Mouse (Mus musculus) regulatory T cell (primary cell): ENCODE data around the gene Jade2.
"Not testable (repeated sequence)": the region's sequence is repeated elsewhere in the genome, so short reads cannot be mapped to it uniquely, and the experiment has no call there.

ENCODE experiments used
- in situ Hi-C: fragments of 300-600 bp; cut with MboI, MseI; formaldehyde crosslinking; loops from one replicate; pipeline ENCODE4 v1.15.1; 2025; ENCODE audit warnings: high pct_unique_total_duplicates

The Jade2 gene

GRCm38 (mm10) chr11:51800634-51801325 lies 56.7 kb downstream of the Jade2 start:
- in situ Hi-C loops, result no loop called here

GRCm38 (mm10) chr11:51796272-51796671 lies 61.2 kb downstream of the Jade2 start:
- in situ Hi-C loops, result no loop called here

GRCm38 (mm10) chr11:51790662-51791061 lies 66.8 kb downstream of the Jade2 start:
- in situ Hi-C loops, result no loop called here

- in situ Hi-C loops, result not testable (repeated sequence)
These were observed 67.7 kb downstream of the Jade2 start for GRCm38 (mm10) chr11:51789735-51790134.

- in situ Hi-C loops, result no loop called here
These were observed 71.5 kb downstream of the Jade2 start for GRCm38 (mm10) chr11:51785926-51786325.

GRCm38 (mm10) chr11:51782721-51783120 lies 74.7 kb downstream of the Jade2 start:
- in situ Hi-C loops, result no loop called here

GRCm38 (mm10) chr11:51780773-51781267 lies 76.6 kb downstream of the Jade2 start:
- in situ Hi-C loops, result no loop called here

- in situ Hi-C loops, result no loop called here
These were observed 80.0 kb downstream of the Jade2 start for GRCm38 (mm10) chr11:51777478-51777877.

GRCm38 (mm10) chr11:51775507-51775906 lies 81.9 kb downstream of the Jade2 start:
- in situ Hi-C loops, result no loop called here

- in situ Hi-C loops, result no loop called here
These were observed 89.2 kb downstream of the Jade2 start for GRCm38 (mm10) chr11:51768296-51768695.

- in situ Hi-C loops, result no loop called here
These were observed 89.8 kb downstream of the Jade2 start for GRCm38 (mm10) chr11:51767579-51768220.

- in situ Hi-C loops, result no loop called here
These were observed 92.6 kb downstream of the Jade2 start for GRCm38 (mm10) chr11:51764816-51765215.

GRCm38 (mm10) chr11:51763955-51764354 lies 93.5 kb downstream of the Jade2 start:
- in situ Hi-C loops, result no loop called here
